Mouse (Mus musculus) adrenal gland, postnatal 10 days (tissue): ENCODE results near the gene Agbl5. TPM values are rescaled to one million over a fixed set of nuclear protein-coding genes. Genes with fewer than 3 reads are reported as not detected.
A peak's percentile ranks its signal among the peaks of the same experiment; 100 is the strongest.
"Not testable (repeated sequence)": the region's sequence is repeated elsewhere in the genome, so short reads cannot be mapped to it uniquely, and the experiment has no call there.

Experiments used
- DNase-seq: peaks from one replicate; pipeline ENCODE4 v3.0.0; 2021; ENCODE audit warnings: mixed read lengths
- long read RNA-seq, 2 experiments: library from polyadenylated mRNA; stranded (forward); transcript quantifications; one replicate each; pipeline ENCODE4 v2.0.0; 2021
- total RNA-seq, 2 experiments: library from RNA; stranded (reverse); gene quantifications; 2 replicates each; pipeline ENCODE4 v1.2.3; 2021

Agbl5 gene
- total RNA-seq, result 10 to 100 TPM; 12.4 to 17.0 TPM
- long read RNA-seq, experiment 1, partial matches to known transcripts, result 2 of 3 reads
- long read RNA-seq, experiment 1, other reads (novel, unspliced or antisense), result 1 of 3 reads
- long read RNA-seq, experiment 2, partial matches to known transcripts, result 1 of 3 reads
- long read RNA-seq, experiment 2, other reads (novel, unspliced or antisense), result 2 of 3 reads

GRCm38 (mm10) chr5:30888337-30889087 lies at the start of gene Agbl5:
Gene Agbl5 (plus strand): TSS chr5:30888694.
- DNase-seq, result peak; percentile 95

GRCm38 (mm10) chr5:30839731-30840130 lies 48.8 kb upstream of the Agbl5 start:
- no peak for DNase-seq

GRCm38 (mm10) chr5:30841896-30842295 lies 46.6 kb upstream of the Agbl5 start:
- no peak for DNase-seq

DNA sequence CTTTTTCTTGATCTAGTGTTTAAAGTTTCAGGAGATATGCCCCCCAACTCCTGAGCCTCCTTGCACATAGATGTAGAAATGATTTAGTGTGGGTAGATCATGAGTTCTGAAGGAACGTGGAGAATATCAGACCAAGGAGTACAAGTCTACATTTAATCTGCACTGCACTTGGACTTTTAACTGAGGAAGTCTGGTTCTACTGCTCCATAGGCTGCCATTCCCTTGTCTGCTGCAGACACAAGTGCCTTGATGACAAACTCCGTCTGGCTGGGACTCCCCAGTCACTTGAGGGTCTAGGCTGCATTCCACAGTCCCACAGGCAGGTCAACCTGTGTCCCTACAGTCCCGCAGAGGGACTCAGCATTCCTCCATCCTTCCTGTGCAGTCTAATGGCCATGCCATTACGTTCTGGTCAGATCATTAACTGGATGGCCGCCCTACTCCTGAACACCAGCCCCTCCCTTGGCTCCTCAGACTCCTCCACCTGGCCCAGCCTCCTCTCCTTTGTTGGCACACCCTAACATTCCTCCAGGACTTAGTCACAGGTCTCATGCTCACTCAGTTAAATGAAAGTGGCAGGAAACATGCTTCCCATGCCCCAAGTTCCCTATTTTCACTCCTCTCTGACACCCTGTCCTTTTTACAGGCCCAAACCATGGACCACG lies 38.5 kb upstream of the Agbl5 start:
- no peak for DNase-seq

GRCm38 (mm10) chr5:30850556-30850925 lies 38.0 kb upstream of the Agbl5 start:
- DNase-seq, result no peak

GRCm38 (mm10) chr5:30853522-30853921 lies 35.0 kb upstream of the Agbl5 start:
- DNase-seq, result no peak

GRCm38 (mm10) chr5:30855674-30856073 lies 32.8 kb upstream of the Agbl5 start:
- DNase-seq, result no peak

- no peak for DNase-seq
Observed at GRCm38 (mm10) chr5:30856124-30856523, 32.4 kb upstream of the Agbl5 start.

DNA sequence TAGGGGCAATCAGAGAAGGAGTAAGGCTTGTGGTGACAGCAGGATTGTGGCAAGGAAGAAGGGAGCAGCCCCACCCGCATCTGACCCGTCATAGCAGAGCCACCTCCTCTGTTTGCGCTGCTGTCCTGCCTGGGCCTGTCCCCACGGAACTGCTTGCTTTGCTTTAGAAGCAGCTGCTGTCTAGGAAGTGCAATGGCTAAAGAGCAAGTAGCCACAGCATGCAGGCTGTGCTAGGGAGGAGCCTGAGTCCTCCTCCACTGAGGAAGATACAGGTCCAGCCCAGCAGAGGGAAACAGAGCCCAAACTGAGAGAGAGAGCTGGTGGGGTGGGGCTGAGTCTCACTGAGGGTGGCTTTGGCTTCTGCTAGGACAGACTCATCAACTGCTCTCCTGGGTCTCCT lies 24.6 kb upstream of the Agbl5 start:
- DNase-seq, result no peak

GRCm38 (mm10) chr5:30864322-30864721 lies 24.2 kb upstream of the Agbl5 start:
- no peak for DNase-seq

GRCm38 (mm10) chr5:30866871-30867270 lies 21.6 kb upstream of the Agbl5 start:
- no peak for DNase-seq

DNA sequence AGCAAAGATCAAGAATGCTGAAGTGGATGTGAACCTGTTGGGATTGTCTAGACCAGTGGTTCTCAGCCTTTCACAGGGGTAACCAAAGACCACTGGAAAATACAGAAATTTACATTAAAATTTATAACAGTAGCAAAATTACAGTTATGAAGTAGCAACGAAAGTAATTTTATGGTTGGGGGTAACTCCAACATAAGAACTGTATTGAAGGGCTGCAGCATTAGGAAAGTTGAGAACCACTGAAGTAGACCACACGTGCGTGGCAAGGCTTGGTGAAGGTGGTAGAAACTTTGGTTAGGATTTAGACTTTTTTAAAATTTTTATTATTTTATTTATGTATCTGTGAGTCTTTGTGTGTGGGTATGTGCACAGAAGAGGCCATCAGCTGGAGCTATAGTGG lies 20.8 kb upstream of the Agbl5 start, which contains the start of gene Tmem214:
TSS of gene Tmem214 (plus strand) at position 301 of the 400 bp plus-strand sequence.
- DNase-seq, result no peak

DNA sequence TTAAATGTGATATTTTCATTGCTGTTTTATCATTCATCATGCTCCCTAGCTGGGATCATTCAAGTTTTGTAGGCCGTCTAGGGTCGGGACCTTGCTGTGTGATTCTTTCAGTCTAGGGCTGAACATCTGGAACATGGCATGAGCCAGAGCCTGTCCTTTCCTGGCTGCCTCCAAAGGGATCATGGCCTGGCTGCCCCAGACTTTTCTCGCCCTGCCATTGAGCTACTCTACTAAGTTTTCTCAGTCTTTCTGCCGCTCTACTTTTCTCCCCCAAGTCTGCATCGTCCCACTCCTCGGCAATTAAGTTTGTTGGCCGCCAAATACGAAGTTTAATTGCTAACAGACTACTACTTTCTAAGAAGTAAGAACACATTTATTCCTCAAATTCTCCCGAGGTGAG lies 19.5 kb upstream of the Agbl5 start:
- peak; percentile 46 for DNase-seq

DNA sequence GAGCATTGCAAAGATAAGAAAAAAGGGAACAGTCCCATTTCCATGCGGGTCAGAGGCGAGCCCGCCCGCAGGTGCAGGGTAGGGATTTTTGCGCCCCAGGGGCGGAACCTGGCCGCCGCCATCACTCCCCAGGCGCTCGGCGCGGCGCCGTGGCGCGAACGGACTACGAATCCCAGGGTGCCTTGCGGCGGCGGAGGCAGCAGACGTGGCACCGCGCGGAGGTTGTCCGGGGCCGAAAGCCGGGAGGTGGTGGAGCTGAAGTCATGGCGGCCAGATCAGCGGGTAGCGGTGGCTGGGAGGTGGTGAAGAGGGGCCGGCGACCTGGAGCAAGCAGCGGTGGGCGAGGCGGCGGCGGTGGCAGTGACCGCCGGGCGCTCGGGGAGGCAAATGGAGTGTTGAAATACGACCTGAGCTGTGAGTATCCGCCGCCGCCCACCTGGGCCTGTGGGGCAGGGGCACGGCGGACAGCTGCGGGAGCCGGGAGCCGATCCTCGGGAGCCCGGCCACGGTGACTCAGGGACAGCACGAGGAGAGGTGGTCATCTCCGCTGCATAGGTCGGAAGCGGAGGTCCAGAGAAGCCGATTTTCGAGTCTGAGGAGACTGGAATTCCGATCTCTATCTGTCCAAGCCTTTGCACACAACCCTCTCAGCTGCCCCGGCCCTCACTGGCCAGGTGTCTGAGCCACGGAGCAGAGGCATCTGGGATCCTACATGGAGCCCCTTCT lies 18.9 kb upstream of the Agbl5 start:
- DNase-seq, result peak; percentile 97

- DNase-seq, result no peak
Observed at GRCm38 (mm10) chr5:30870131-30870406, 18.4 kb upstream of the Agbl5 start.

DNA sequence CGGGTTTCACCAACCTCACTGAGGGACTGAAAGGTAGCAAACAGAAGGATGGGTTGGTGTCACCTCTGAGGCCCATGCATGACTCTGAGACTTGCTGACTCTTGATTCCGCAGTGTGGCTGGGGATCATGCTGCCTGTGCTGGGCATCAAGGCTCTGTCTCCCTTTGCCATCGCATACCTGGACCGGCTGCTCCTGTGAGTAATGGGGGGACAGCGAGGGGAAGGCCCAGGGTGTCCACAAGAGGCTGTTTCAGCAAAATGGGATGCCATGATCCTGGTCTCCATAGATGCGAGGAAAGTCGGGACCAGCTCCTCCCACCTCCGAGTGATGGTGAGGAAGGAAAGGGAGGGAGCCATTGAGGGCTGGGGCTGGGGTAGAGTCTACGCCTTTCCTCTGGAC lies 15.9 kb upstream of the Agbl5 start:
- DNase-seq, result no peak

DNA sequence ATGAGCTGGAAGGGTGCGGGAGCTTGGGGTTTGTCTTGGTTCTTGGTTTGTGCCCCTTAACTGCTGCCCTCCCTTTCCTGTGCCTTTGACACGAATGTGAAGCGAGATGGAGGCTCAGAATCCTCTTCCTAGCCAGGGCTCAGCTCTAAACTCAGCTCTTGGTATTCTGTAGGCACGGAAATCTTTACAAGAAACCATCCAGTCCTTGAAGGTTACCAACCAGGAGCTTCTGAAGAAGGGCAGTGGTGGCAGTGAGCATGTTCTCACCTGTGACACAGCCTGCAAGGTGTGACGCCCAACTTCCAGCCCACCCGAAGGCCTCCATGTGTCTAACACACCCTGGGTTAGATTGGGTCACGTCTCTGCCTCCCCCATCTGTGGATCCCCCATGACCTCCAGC lies 14.1 kb upstream of the Agbl5 start:
- no peak for DNase-seq

GRCm38 (mm10) chr5:30878616-30879015 lies 9.9 kb upstream of the Agbl5 start:
- no peak for DNase-seq

GRCm38 (mm10) chr5:30879347-30879943 lies 9.0 kb upstream of the Agbl5 start:
- DNase-seq, result no peak

GRCm38 (mm10) chr5:30881839-30882238 lies 6.7 kb upstream of the Agbl5 start:
- not testable (repeated sequence) for DNase-seq

DNA sequence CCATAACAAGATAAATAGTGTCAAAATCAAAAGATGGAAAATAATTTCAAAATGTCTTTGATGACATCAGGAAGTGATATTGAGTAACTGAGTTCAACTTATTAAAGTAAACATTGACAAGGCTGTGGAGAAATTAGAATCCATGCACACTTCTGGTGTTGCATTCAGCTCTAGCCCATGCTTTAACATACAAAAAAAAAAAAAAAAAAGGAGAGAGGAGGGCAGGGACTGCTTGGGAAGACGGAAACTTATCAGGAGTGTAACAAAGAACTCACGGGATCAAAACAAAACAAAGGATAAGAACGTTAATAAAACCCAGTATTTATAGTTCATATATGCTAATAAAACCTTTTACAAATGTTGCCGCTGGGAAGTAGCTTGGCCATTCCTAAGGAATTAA lies 2.3 kb upstream of the Agbl5 start:
- no peak for DNase-seq

DNA sequence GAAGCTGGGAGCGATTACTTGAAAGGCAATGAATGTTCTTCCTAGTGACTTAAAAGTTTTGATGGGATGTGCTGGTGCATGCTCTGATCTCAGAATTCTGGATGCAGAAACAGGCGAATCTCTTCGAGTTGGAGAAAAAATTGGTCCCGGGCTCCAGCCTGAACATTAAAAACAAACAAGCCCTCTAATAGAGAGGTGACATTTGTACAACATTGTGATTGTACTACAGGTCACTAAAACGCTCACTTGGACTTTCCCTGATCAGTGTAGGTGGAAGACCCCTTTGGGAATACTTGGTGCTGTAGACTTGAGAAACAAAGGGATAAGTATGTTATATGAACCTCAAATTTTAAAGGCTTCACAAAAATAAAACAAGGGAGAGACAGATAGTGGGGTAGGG lies 1.8 kb upstream of the Agbl5 start:
- no peak for DNase-seq

DNA sequence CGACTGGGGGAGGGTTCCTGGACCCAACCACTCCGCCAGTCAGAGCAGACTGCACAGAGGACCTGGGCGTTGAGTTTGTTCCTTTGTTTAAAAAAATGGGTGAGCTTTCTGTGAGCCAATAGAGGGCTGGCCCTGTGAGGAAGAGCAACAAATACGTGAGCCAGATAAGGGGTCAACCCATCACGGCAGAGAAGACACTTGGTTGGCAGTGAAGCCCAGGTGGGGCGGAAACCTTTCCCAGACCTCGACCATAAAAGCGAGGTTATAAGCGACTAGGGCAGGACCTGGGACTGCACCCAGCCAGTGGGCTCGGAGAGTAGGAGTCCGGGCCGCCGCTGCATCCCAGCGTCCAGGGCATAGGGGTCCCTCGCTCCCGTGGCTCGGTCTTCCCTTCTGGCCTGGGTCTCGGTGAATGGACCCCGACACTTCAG lies 1.1 kb upstream of the Agbl5 start:
- DNase-seq, result peak; percentile 75
